Mouse (Mus musculus) ES-Bruce4 (cell line): ENCODE data around the gene Ica1.

Experiments
- EP300 ChIP-seq: IDR thresholded peaks from 2 replicates; pipeline ENCODE4 v1.6.1; 2011; ENCODE audit warnings: low read depth, low read length; ENCODE audit not compliant: insufficient read depth
- POLR2A ChIP-seq: IDR thresholded peaks from one replicate; pipeline ENCODE4 v1.8.1; 2011; ENCODE audit warnings: low read length; ENCODE audit not compliant: insufficient read depth

DNA sequence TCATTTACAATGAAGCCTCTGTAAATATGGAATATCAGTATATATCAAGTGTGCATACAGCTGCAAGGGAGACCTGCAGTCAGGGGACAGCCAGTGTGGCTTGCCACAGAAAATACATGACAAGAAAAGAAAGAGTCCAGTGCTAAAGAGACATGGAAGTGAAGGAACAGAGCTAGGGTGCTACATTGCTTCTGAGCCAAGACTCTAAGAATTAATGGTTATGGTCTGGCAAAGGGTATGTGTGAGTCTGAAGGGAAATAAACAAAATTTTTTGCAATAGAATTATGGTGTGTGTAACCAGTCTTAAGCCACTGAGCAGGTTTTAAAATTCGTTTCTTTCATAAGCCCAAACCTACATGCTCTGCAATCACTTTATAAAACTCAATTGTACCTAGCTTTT lies 13.2 kb downstream of the Ica1 start:
- TF ChIP-seq EP300: no peak
- TF ChIP-seq POLR2A: no peak
